Mouse (Mus musculus) midbrain, embryonic 16.5 days (tissue): ENCODE data around the gene Ikzf3. TPM values are rescaled to one million over a fixed set of nuclear protein-coding genes. Genes with fewer than 3 reads are reported as not detected.

ENCODE experiments used
- ATAC-seq: fragments of 200-750 bp; cut with Nextera tagmentation; 2 replicates; pipeline ENCODE4 v1.8.0; 2017; ENCODE audit warnings: moderate TSS enrichment
- H3K27ac ChIP-seq: fragments of 300-500 bp; sonication (generic); 2 replicates; pipeline ENCODE4 v1.5.1; 2014; ENCODE audit warnings: mild to moderate bottlenecking, low read length, mixed read lengths
- H3K27me3 ChIP-seq: fragments of 300-500 bp; sonication (generic); 2 replicates; pipeline ENCODE4 v1.6.1; 2014; ENCODE audit warnings: low read depth, low read length, mixed read lengths; ENCODE audit not compliant: control insufficient read depth, insufficient read depth
- H3K36me3 ChIP-seq: fragments of 300-500 bp; sonication (generic); 2 replicates; pipeline ENCODE4 v1.6.1; 2014; ENCODE audit warnings: mild to moderate bottlenecking, low read length, moderate library complexity, mixed read lengths; ENCODE audit not compliant: control insufficient read depth, insufficient read depth
- H3K4me1 ChIP-seq: fragments of 300-500 bp; sonication (generic); 2 replicates; pipeline ENCODE4 v1.6.1; 2014; ENCODE audit warnings: mild to moderate bottlenecking, low read length, mixed read lengths; ENCODE audit not compliant: control insufficient read depth, insufficient read depth
- H3K4me2 ChIP-seq: fragments of 300-500 bp; sonication (generic); 2 replicates; pipeline ENCODE4 v1.6.1; 2014; ENCODE audit warnings: mild to moderate bottlenecking, low read length, mixed read lengths
- H3K4me3 ChIP-seq: fragments of 300-500 bp; sonication (generic); 2 replicates; pipeline ENCODE4 v1.5.1; 2014; ENCODE audit warnings: low read depth, mild to moderate bottlenecking, low read length, moderate library complexity, mixed read lengths
- H3K9ac ChIP-seq: fragments of 300-500 bp; sonication (generic); 2 replicates; pipeline ENCODE4 v1.6.1; 2014; ENCODE audit warnings: low read depth, low read length, mixed read lengths
- H3K9me3 ChIP-seq: fragments of 300-500 bp; sonication (generic); replicated peaks from 2 replicates; pipeline ENCODE4 v1.6.1; 2014; ENCODE audit warnings: mild to moderate bottlenecking, low read length, mixed read lengths; ENCODE audit not compliant: control insufficient read depth, poor library complexity, severe bottlenecking
- WGBS: fragments of 180-500 bp; shearing (Covaris S2); extraction: QIAGEN DNeasy Blood & Tissue Kit; methylation state at CpG from one replicate; pipeline ENCODE4 v1.1.7; 2014; 5-methylcytosine and 5-hydroxymethylcytosine counted together
- polyA plus RNA-seq: library from polyadenylated mRNA; unstranded; fragments of >200 nt; fragmentation: Nextera tagmentation; extraction: Ambion mirVana; gene quantifications from 2 replicates; pipeline ENCODE4 v1.2.1, GENCODE M21; 2015

Ikzf3 gene
- polyA plus RNA-seq, 1 experiment from 2014 or later: not detected

DNA sequence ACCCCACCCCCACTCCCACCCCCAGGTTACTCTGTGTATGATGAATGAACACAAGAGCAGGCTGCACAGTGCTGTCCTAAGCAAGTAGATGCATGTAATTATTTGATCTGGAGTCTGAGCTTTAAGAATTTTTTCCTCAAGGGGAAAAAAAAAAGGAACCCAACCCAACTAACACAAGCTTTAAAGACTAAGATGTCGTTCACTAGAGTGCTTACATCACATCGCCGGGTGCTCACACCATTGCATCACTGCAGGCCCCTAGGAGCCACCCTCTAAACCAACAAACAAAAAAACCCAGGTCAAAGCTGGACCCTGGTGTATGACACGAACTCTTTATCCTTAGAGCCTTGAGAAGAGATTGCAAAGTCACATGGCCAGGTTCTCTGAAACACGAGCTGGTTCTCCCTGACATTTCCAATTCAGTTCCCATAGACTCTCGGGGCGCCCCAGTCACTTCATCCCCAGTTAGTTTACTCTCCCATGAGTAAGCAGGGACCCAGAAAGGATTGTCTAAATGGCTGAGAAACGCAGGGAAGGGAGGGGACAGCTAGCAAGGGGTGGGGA is 71.8 kb downstream of the Ikzf3 start:
- Histone ChIP-seq H3K9ac (no peak overlapping the region), H3K27me3 (no peaks in the 10 kb centered on the region), H3K4me1 (no peaks in the 10 kb centered on the region), H3K27ac (no peak overlapping the region), H3K36me3 (no peaks in the 10 kb centered on the region), H3K9me3 (no peaks in the 10 kb centered on the region), H3K4me2 (no peak overlapping the region), H3K4me3 (no peak overlapping the region)
- WGBS: 61% methylated on average over 8 of the region's 8 CpGs
- no peak for ATAC-seq

DNA sequence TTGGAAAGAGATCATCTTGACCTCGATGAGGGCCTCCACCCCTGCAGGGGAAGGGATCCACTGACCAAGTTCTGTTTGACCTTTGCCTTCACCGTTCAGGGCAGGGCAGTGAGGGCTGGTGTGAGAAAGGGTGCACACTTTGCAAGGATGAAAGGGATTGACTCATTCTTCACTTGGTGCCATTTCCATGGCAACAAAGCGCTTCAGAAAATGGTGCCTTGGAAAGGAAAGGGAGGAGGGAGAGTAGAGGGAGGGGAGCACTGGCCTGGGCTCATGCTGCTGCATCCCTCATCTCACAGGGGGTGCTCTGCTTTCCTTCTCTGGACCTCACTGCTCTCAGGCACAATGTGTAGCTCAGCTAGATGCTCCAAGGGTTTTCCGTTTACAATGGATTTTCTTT is 73.1 kb downstream of the Ikzf3 start:
- 25% methylated on average over 4 of the region's 4 CpGs for WGBS
- Histone ChIP-seq H3K4me3 (no peak overlapping the region), H3K27me3 (no peaks in the 10 kb centered on the region), H3K4me2 (no peak overlapping the region), H3K36me3 (no peaks in the 10 kb centered on the region), H3K4me1 (no peaks in the 10 kb centered on the region), H3K9ac (no peak overlapping the region), H3K27ac (no peak overlapping the region), H3K9me3 (no peaks in the 10 kb centered on the region)
- no peak for ATAC-seq

DNA sequence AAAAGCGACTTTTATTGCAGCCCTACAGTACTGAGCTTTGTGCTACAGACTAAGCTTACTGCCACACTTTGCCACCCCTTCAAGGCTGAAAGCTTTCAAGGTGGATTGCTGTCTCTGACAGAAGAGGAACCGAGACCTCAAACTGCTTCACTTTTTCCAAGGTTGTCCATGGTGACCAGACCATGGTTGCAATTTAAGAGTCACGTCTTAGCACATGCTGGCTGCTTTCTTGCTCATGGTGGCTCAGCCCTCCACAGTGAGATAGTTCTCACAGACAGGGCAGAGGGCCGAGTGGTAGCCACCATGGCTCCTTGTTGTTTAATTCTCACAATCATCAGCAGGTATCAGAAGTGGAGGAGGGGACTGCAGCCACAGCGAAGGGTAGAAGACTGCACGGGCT is 75.0 kb downstream of the Ikzf3 start:
- Histone ChIP-seq H3K4me1 (no peaks in the 10 kb centered on the region), H3K9me3 (no peaks in the 10 kb centered on the region; the same call in 1 of the 2 replicates), H3K9ac (no peak overlapping the region), H3K4me2 (no peak overlapping the region), H3K27ac (no peak overlapping the region), H3K36me3 (no peaks in the 10 kb centered on the region), H3K4me3 (no peak overlapping the region), H3K27me3 (no peaks in the 10 kb centered on the region)
- 82% methylated on average over 6 of the region's 6 CpGs for WGBS
- no peak for ATAC-seq

GRCm38 (mm10) chr11:98469761-98470714 is 75.8 kb downstream of the Ikzf3 start:
- Histone ChIP-seq H3K36me3 (no peaks in the 10 kb centered on the region), H3K27ac (no peak overlapping the region), H3K9me3 (no peaks in the 10 kb centered on the region; the same call in 1 of the 2 replicates), H3K9ac (no peak overlapping the region), H3K4me3 (no peak overlapping the region), H3K4me1 (no peaks in the 10 kb centered on the region), H3K4me2 (no peak overlapping the region), H3K27me3 (no peaks in the 10 kb centered on the region)
- WGBS: 80% methylated on average over 22 of the region's 22 CpGs
- no peak for ATAC-seq

DNA sequence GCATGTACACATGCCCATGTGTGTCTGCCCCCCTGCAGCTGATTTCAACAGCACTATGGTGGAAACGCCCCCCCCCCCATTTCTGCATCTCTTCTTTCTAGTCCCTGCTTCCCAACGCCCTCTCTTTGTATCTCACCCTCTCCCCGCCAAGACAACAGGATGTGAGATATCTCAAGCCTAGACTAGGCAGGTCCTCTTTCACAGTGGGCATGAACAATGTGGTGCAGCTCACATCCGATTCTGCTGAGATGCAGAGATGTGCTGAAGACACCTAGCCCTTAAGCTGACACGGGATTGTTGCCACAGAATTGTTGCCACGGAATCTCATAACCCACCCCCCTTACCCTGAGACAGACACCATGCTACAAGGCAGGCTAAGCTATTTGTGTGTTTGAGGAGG is 81.3 kb downstream of the Ikzf3 start:
- Histone ChIP-seq H3K27me3 (peaks cover 9% of the 10 kb centered on the region; the same call in 1 of the 2 replicates), H3K4me3 (no peak overlapping the region)

GRCm38 (mm10) chr11:98463911-98464310 is 81.9 kb downstream of the Ikzf3 start:
- H3K27ac ChIP-seq: no peak overlapping the region
- no peak for ATAC-seq
- H3K9me3 ChIP-seq: no peaks in the 10 kb centered on the region; the same call in 1 of the 2 replicates
- no peak overlapping the region for H3K9ac ChIP-seq
- no peak overlapping the region for H3K4me3 ChIP-seq
- 88% methylated on average over 9 of the region's 9 CpGs for WGBS
- peaks cover 15% of the 10 kb centered on the region for H3K27me3 ChIP-seq
- no peak overlapping the region for H3K4me2 ChIP-seq
- no peaks in the 10 kb centered on the region for H3K36me3 ChIP-seq
- no peaks in the 10 kb centered on the region for H3K4me1 ChIP-seq

More for the DNA sequence above, 81.3 kb downstream of the Ikzf3 start:
- H3K27ac ChIP-seq: no peak overlapping the region
- 80% methylated on average over 6 of the region's 6 CpGs for WGBS
- H3K4me2 ChIP-seq: no peak overlapping the region
- ATAC-seq: no peak
- no peaks in the 10 kb centered on the region for H3K4me1 ChIP-seq
- H3K9me3 ChIP-seq: no peaks in the 10 kb centered on the region; the same call in 1 of the 2 replicates
- no peak overlapping the region for H3K9ac ChIP-seq
- no peaks in the 10 kb centered on the region for H3K36me3 ChIP-seq

DNA sequence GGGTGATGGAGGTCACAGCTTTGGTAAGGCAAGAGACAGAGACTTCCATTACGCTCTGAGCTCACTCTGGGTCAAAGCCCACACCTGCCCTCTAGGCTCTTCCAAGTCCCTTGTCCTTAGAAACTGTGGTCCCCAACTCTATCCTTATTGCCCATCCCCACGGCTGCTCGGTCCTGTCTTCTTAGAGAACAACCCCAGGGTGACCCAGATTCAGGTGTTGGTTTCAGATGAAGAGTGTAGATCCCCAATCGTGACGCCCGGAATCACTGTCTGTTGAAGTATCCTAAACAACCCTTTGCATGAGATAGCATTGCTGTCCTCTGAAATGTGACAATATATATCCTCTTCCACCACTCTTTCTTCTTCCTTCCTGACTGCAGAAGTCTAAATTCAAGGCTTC is 83.6 kb downstream of the Ikzf3 start:
- H3K4me2 ChIP-seq: no peak overlapping the region
- WGBS: 92% methylated on average over 6 of the region's 6 CpGs
- H3K9me3 ChIP-seq: no peaks in the 10 kb centered on the region; the same call in 1 of the 2 replicates
- no peak overlapping the region for H3K4me3 ChIP-seq
- H3K4me1 ChIP-seq: peaks cover 4% of the 10 kb centered on the region
- no peak for ATAC-seq
- no peaks in the 10 kb centered on the region for H3K36me3 ChIP-seq
- no peak overlapping the region for H3K9ac ChIP-seq
- H3K27me3 ChIP-seq: peaks cover 23% of the 10 kb centered on the region
- H3K27ac ChIP-seq: no peak overlapping the region

DNA sequence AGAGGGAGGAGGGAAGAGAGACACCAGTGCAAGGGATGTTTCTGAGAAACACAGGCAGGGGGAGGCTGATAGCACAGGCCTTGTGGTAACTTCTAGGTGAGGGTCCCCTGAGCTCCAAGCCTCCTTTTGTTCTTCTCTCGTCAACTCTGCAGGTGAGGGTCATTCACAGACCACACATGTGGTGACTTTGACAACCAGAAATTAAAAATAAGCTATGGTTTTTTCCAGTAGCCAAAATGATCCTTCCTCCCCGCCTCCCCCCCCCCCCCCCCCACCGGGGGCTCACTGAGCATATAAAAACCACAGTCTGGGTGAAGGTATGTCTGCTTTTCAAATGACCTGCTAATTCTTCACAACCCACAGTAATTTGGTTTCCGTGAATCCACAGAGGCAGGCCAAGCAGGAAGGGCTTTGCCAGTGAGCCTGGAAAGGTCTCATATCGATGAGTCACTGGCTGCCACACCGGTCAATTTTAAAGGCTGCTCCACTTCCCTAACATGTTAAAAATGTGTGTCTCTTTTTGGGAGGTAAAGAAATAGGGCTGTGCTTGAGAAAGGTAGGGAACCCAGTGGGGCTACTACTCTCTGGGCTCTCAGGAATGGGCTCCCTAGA is 84.6 kb downstream of the Ikzf3 start:
- no peak for ATAC-seq
- Histone ChIP-seq H3K27me3 (peaks cover 23% of the 10 kb centered on the region), H3K4me3 (no peak overlapping the region), H3K9ac (no peak overlapping the region), H3K36me3 (no peaks in the 10 kb centered on the region), H3K4me2 (no peak overlapping the region), H3K9me3 (no peaks in the 10 kb centered on the region; the same call in 1 of the 2 replicates), H3K4me1 (peaks cover 4% of the 10 kb centered on the region), H3K27ac (no peak overlapping the region)
- 39% methylated on average over 6 of the region's 6 CpGs for WGBS

- no peaks in the 10 kb centered on the region for H3K36me3 ChIP-seq
- no peak overlapping the region for H3K27ac ChIP-seq
- peaks cover 4% of the 10 kb centered on the region for H3K4me1 ChIP-seq
- WGBS: 80% methylated on average over 9 of the region's 9 CpGs
- peaks cover 23% of the 10 kb centered on the region for H3K27me3 ChIP-seq
- ATAC-seq: no peak
- H3K4me3 ChIP-seq: no peak overlapping the region
- no peaks in the 10 kb centered on the region for H3K9me3 ChIP-seq
- no peak overlapping the region for H3K9ac ChIP-seq
- no peak overlapping the region for H3K4me2 ChIP-seq
Measured at GRCm38 (mm10) chr11:98459860-98460259, 86.0 kb downstream of the Ikzf3 start.
